22 mouse cellular contexts compared by ENCODE assay signal in the genomic region with DNA sequence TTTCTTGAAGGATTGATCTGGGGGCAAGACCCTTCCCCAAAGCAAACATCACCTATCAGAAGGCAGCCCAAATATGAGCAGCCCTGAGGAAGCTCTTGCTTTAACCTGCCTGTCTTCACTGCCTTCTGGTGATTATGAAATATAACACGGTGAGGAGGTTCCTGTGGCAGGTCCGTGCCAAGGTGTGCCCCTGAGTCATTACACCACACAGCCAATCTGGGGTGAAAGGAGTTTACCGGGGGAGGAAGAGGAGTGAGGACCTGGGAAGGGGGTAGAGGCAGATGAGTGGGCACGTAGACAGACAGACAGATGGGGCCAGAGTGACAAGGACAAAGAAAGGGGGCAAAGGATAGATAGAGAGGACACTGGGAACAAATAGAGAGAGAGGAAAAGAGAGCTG. TPM values are rescaled to one million over a fixed set of nuclear protein-coding genes. Genes with fewer than 3 reads are reported as not detected.
"Had no signal": no experiment of that assay in that cellular context is flagged by ENCODE, and none has a peak within 500 bp of the region (broad histone marks: within the 10 kb centered on the region; RNA-seq: fewer than 3 reads in every experiment).

No protein-coding gene starts in this region.

- DNase-seq: kidney, adult 8-10 months; kidney, postnatal 10 days; kidney, postnatal 36 days; layer of hippocampus, postnatal 36 days; lung, adult 18-20 months; lung, postnatal 10 days; lung, postnatal 36 days; retina, postnatal 1 day; right cerebral cortex, postnatal 25 days; spleen, adult 18-20 months; thymus, postnatal 25 days had no signal

- H3K9me3 ChIP-seq: kidney, embryonic 15.5 days; lung, embryonic 15.5 days; midbrain, embryonic 13.5 days; neural tube, embryonic 13.5 days; stomach, embryonic 15.5 days had no signal

- H3K27ac ChIP-seq: kidney, embryonic 15.5 days; left cerebral cortex, adult 2 months; liver, embryonic 14.5 days; lung, embryonic 15.5 days; midbrain, embryonic 13.5 days; neural tube, embryonic 13.5 days; stomach, embryonic 15.5 days had no signal

- ATAC-seq: midbrain, embryonic 13.5 days; midbrain, embryonic 16.5 days had no signal

- H3K27me3 ChIP-seq: kidney, embryonic 15.5 days; lung, embryonic 15.5 days; midbrain, embryonic 13.5 days; neural tube, embryonic 13.5 days; stomach, embryonic 15.5 days had no signal

- H3K9ac ChIP-seq: kidney, embryonic 15.5 days; liver, embryonic 14.5 days; lung, embryonic 15.5 days; neural tube, embryonic 13.5 days; stomach, embryonic 15.5 days had no signal

- H3K36me3 ChIP-seq: kidney, embryonic 15.5 days; lung, embryonic 15.5 days; midbrain, embryonic 13.5 days; neural tube, embryonic 13.5 days; stomach, embryonic 15.5 days had no signal

- H3K4me2 ChIP-seq: kidney, embryonic 15.5 days; lung, embryonic 15.5 days; midbrain, embryonic 13.5 days; neural tube, embryonic 13.5 days; stomach, embryonic 15.5 days had no signal

- H3K4me3 ChIP-seq: kidney, embryonic 15.5 days; left cerebral cortex, adult 2 months; lung, embryonic 15.5 days; midbrain, embryonic 13.5 days; myocyte; neural tube, embryonic 13.5 days; stomach, embryonic 15.5 days had no signal

RNA-seq across cellular contexts. Expression of gene Rnf112, which starts 19.7 kb away (rescaled TPM):
- polyA plus RNA-seq: liver, adult 2 months; myocyte; thymus, postnatal 0 days had no signal
